Mouse (Mus musculus): Measurements from ENCODE around the gene Vgll4. TPM values are rescaled to one million over a fixed set of nuclear protein-coding genes. Genes with fewer than 3 reads are reported as not detected.

Vgll4 gene
- polyA plus RNA-seq, 1 experiment = 32.1 TPM

Other genes starting within 250 kb of the Vgll4 start
- gene Tamm41, start 67.9 kb upstream of the Vgll4 start, polyA plus RNA-seq (2012; rRNA removed) = 12.5 and 15.5 TPM in 2 replicates
- 15.5 and 18.5 TPM in 2 replicates for gene Syn2, start 164.9 kb upstream of the Vgll4 start, polyA plus RNA-seq (2012; rRNA removed)

Measured in urinary bladder, adult 2 months (tissue).